Mouse (Mus musculus) inflammation-experienced regulatory T-cells, adult 6 months (primary cell): ENCODE data around the gene Ets1. TPM values are rescaled to one million over a fixed set of nuclear protein-coding genes. Genes with fewer than 3 reads are reported as not detected.

Experiments used
- ATAC-seq: one replicate; pipeline ENCODE4 v1.8.0; 2017
- polyA plus RNA-seq, 3 experiments: library from polyadenylated mRNA; unstranded; fragments of 100-300 nt; shearing (Covaris generic); gene quantifications; one replicate each; pipeline ENCODE4 v1.2.1; 2017

Ets1 gene
- polyA plus RNA-seq, 3 experiments from 2014 or later, result 831 to 847 (median 840) TPM

- ATAC-seq, result no peak
Measured at GRCm38 (mm10) chr9:32666611-32667517, 30.8 kb downstream of the Ets1 start.

GRCm38 (mm10) chr9:32667518-32667908 is 31.5 kb downstream of the Ets1 start:
- ATAC-seq, result no peak

- peak; percentile 47 for ATAC-seq
Measured at GRCm38 (mm10) chr9:32668075-32668673, 32.2 kb downstream of the Ets1 start.

DNA sequence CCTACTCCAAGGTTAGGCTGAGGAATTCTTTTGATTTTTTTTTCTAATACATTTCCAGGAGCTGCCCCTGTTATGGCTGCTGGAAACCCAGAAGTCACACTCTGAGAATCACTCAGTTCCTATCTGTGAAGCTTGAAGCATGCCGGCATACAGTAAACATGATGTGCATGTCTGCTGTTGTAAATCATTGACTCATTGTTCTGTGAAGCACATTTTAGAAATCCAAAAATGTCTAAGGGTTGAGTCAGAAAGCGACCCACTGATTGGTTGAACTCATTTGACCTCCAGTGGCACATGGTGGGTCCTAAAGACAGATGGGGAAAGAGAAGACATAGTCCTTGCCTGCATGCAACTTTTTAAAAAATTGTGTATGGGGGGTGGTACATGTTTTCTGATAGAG is 33.4 kb downstream of the Ets1 start:
- no peak for ATAC-seq

- peak; percentile 56 for ATAC-seq
Measured at GRCm38 (mm10) chr9:32671970-32672859, 36.2 kb downstream of the Ets1 start.

DNA sequence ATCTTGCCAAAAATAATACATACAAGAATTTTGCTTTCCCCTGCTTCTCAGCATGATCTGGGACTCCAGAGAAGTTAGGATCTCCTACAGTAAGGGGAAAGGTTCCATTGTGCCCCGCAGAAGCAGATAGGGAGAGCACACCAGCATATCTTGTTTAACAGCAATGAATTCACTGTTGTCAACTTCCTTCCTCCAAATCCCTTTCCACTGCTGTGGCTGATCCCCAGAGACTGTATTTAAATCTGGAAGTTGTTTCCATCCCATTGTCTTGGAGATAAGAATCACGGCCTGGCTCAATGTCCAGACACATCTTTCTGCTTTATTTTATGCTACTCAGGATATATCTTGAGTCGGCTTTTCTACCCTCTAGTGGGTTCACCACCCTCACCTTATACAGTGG is 37.9 kb downstream of the Ets1 start:
- ATAC-seq, result no peak

DNA sequence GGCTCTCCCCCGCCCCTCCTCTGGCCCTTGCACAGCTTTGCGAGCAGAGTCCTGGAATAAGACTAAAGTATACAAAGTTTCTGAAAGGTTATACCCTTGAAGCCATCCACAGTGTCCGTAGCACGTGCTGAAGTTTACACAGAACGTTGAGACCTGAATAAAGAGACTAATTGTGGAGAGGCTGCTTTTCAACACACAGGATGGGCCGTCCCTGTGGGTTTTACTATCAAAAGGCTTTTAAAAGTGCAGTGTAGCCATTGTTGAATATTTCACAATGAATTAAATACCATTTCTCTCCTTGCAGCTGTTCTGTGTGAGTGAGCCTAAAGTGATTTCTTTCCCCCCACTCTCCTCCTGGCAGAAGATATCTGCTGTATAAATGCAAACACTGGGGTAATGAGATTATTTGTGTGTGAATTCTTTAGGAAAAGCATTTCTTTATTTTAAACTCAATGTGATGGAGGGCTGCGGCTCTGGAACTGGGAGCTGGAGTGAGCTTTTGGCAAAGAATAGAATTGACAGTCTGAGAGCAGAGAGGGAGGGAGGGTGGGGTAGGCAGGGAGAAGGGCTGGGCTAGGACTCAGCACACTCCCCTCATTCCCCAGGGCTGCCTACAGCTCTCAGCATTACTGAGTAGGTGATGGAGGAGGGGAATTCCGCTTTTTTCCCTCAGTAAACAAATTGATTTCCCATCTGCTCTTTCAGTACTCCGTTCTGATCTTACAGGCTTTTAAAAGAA is 39.8 kb downstream of the Ets1 start:
- no peak for ATAC-seq

DNA sequence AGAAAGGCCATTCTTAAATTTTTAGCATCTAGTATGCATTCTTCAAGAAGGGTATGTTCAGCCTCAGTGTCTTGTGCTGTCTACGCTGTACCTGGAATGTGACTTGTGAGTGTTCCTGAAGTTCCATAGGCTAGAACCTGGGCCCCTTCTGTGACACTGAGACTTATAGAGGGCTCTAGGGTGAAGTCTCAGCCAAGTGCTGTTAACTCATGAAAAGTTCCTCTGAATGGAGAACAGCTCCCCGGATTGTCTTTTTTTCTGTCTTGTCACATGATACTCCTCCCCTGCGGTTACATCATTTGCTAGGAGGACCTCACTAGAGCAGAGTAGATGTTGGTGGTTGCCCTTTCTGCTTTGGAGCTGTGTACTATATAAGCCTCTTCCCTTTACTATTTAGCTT is 40.5 kb downstream of the Ets1 start:
- ATAC-seq, result peak; percentile 49

DNA sequence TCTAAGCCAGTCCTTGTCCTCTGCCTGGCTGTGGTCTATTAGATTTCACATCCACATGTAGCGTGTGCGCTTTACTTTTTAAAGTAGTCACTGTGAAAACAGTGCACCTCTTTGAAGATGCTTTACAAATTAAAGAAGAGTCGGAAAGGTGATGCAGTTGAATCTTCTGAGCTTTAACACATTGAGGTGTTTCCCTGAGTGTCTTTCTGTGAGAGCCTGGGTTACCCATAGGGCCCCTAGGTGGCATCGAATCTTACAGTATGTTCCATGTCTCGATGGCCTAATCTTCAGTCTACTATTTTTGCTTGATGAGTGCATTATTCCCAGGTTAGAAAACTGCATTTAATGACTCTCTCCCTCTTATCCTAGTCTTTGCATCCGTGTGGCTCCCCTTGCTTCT is 41.6 kb downstream of the Ets1 start:
- ATAC-seq, result peak; percentile 31

DNA sequence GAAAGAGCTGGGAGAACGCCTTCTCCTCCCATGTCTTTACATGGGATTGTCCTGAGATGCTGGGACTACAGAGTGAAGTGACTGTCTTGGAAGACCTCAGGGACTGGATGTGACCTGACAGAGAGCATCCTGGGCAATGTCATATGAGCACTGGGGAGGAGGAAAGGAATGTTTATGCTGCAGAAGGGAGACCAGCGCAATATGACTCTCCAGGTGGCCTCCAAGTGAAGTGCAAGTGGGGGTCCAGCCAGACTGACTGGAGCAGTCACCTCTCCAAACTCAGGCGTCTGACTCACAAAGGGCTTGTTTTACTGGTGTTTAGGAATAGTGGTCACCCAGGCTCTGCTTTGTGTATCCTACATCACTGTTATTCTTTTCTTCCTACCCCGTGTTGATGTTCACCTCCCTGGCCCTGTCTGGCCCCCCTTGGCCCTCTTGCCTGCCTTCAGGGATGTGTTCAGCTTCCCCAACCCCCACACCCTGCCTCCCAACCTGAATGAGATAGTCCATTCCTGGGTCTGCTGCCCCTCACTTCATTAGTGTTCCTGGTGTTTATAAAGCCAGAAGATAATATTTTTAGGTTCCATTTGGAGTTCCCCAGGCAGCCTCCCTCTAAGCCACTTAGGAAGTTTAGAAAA is 42.2 kb downstream of the Ets1 start:
- no peak for ATAC-seq

DNA sequence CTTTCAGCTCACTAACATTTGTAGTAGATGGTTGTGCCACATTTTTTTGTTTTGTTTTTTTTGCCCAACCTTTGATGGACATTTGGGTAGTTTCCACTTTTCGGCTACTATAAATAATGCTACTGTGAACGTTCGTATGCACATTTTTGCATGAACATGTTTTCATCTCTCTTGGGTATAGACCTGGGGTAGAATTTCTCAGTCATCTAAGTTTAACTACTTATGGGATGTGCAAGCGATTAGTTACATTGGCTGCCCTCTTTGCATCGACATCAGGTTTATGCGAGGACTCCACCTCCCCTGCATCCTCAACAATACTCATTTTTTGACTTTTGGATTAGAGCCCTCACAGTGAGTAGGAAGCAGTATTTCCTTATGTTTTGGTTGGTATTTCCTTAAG is 43.5 kb downstream of the Ets1 start:
- ATAC-seq, result no peak

DNA sequence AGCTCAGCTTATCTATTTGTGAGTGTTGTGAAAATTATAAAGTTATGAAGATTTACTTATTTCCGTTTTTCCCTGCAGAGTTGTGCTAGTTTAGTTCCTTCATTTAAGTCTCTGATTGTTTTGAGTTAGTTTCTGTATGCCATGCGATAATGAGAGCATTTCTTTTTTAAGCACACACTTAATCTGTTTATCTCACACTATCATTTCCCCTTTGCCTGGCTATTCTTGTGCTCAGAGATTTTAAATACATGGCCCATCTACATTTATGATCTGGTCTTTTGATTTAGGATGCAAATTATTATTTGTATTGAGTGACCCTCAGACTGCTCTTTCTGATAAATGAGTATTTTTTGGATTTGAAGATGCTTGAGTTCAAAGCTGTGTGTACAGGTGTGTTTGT is 44.2 kb downstream of the Ets1 start:
- ATAC-seq, result no peak

- ATAC-seq, result no peak
Measured at GRCm38 (mm10) chr9:32685793-32686558, 50.0 kb downstream of the Ets1 start.

DNA sequence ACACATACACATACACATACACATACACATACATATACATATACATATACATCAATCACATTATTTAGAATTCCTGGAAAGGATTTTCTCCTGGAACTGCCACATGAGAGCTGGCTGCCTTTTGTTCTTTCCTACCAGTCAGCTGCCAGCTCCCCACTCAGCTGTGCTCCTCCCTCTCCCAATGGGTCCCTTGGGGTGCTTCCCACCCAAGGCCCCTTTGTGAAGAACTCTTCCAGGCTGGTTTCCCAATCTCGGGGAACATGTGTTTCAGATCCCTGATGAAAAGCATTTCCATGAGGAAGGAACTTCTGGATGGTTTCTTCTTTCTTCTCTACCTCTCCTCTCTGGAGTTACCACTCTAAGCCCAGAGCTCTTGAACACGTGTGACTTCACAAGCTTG is 52.3 kb downstream of the Ets1 start:
- ATAC-seq, result no peak

DNA sequence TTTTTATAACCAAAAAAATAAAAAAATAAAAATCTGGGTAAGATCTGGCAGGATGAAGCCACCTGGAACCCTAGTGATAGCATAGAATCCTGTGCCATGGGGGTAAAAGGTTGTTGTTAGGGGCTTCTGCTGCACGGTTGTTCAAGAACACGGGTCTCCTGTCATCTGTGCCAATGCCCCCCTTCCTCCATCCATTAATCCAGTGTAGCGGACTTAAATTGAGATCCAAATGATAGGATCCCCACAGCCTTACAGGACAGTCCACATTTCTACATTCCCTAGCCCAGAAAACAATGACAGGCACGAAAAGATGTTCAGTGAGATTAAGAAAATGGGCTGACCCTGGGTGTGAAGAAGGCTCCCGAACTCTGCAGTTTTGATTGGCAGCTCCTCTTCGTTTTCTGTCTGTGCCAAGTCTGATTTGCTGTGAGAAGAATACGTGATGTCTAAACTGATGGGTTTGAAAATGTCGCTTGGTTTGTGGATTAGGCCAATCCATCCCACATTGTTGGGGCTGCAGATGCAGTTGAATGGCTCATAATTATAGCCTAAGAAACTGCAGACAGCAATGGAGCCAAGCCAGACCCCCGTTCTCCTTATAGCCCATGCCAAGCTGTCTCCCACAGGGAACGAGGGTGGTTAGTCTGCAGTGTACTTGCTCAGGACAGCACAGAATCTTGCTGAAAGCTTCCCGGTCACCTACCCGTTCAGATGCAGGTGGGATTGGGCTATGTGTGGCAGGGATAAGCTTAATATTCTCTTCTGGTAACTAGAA is 55.3 kb downstream of the Ets1 start:
- ATAC-seq, result no peak

- ATAC-seq, result no peak
Measured at GRCm38 (mm10) chr9:32692944-32693343, 56.9 kb downstream of the Ets1 start.

DNA sequence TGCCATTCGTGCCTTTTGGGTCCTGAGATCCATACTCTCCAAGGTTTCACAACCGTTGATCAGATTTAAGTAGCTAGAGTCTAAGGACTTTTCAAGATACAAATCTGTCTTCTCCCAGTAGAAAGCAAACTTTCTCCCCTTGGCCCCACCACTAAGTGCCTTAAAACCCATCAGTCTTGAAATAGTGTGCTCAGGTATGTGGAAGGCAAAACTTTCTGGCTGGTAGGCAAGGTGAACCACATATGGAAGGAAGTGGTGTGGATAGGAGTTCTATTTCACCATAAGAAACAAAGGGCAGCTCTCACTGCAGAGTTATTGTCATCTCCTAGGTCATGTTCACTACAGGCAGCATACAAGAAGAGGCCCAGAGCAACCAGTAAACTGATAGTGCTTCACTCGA is 57.4 kb downstream of the Ets1 start:
- ATAC-seq, result no peak

DNA sequence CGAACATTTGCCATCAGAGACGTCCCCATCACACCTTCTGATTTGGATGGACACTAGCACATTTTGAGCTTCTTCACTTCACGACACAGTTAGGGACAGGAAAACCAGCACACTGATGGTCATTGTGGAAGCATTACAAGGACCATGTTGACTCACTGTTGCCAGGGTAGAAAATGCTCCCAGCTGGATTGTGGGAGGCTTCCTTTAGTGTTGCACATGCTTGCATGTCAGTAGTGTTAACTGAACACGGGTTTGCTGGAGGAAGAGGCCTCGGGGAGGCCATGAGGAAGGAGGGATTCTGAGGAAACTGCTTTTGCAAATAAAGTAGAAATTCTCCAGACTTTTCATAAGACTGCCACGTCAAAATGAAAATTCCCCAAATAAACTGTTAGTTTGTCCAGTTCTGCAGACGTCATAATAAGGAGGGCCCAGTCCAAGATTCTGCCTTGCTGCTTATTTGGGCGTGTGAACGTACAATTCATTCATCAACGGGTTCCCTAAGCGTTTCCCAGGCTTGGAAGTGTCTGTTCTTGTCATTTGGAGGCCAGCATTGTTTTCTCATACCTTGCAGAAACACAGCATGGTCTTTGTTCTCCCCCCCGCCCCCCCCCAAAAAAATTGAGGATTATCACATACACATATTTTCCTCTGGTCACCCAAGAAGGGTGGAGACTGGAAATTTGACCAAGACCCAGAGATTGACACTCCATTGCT is 58.2 kb downstream of the Ets1 start:
- ATAC-seq, result no peak

DNA sequence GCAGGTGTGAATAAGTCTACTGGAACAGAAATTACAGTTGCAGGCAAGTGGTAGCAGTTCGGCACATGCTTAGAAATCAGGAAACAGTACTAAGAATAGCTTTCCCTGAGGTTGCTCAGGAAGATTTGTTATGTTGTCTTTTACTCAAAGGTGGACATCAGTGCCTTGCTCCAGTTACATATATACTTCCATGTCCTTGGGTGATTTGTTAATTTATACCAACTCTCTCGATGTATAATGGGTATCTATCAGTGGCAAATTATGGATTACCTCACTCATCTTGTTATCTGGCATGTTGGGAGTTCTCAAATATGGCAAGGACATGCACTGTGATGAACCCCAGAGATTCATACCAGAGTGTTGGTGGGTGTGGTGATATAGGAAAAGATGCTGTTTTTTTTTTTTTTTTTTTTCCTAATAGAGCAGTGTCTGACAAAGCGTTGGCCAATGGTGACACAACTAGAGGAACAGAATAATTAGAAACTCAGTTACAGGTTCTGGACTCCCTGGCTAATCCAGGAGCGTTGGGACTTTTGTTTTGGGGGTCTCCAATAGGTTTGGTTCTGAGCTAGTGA is 59.0 kb downstream of the Ets1 start:
- ATAC-seq, result no peak
